Mouse (Mus musculus): Measurements from ENCODE around the gene Fez1.

GRCm38 (mm10) chr9:36893413-36893990 lies 71.8 kb downstream of the Fez1 start:
- TF ChIP-seq POLR2A (IDR thresholded peaks at IDR 0.05; ENCODE audit: insufficient read depth, low read depth, low read length): no peak
- TF ChIP-seq CTCF (IDR thresholded peaks at IDR 0.05): no peak
